Mouse (Mus musculus) MEL-GATA-1-ER (cell line): Measurements from ENCODE around the gene Cdc42ep4.
A peak's percentile ranks its signal among the peaks of the same experiment; 100 is the strongest.

Source experiments
- DNase-seq: peaks from one replicate; pipeline ENCODE4 v3.0.0-alpha.2; 2012; ENCODE audit warnings: low read depth; ENCODE audit errors: extremely low read depth

Gene Cdc42ep4

GRCm38 (mm10) chr11:113684707-113685426, 66.8 kb downstream of the Cdc42ep4 start:
- DNase-seq, result peak; percentile 59

GRCm38 (mm10) chr11:113683957-113684706, 67.5 kb downstream of the Cdc42ep4 start, which contains the start of the genes Fam104a and D11Wsu47e:
TSS of gene Fam104a (minus strand) at chr11:113684155.
TSS of gene D11Wsu47e (plus strand) at chr11:113684412.
- peak; percentile 83 for DNase-seq

- no peak for DNase-seq
Observed at GRCm38 (mm10) chr11:113683627-113683956, 68.1 kb downstream of the Cdc42ep4 start.

GRCm38 (mm10) chr11:113682897-113683626, 68.6 kb downstream of the Cdc42ep4 start:
- no peak for DNase-seq

GRCm38 (mm10) chr11:113681979-113682378, 69.7 kb downstream of the Cdc42ep4 start:
- DNase-seq, result no peak

- DNase-seq, result peak; percentile 72
Observed at GRCm38 (mm10) chr11:113680954-113681353, 70.7 kb downstream of the Cdc42ep4 start.

- no peak for DNase-seq
Observed at GRCm38 (mm10) chr11:113678373-113678772, 73.3 kb downstream of the Cdc42ep4 start.

- DNase-seq, result no peak
Observed at GRCm38 (mm10) chr11:113677378-113677777, 74.3 kb downstream of the Cdc42ep4 start.
